Mouse (Mus musculus): ENCODE measurements around the gene Narfl. TPM values are rescaled to one million over a fixed set of nuclear protein-coding genes. Genes with fewer than 3 reads are reported as not detected.

The Narfl gene
- polyA plus RNA-seq, 1 experiment from 2014 or later, result 24.9 TPM

- H3K4me1 ChIP-seq (replicated peaks), result peaks cover 25% of the 10 kb centered on the region
- H3K9ac ChIP-seq (replicated peaks), result peak within 1 kb of the TSS; percentile 55
Measured at GRCm38 (mm10) chr17:25823452-25823851, 49.9 kb downstream of the Narfl start, which contains the start of gene Wdr24. Gene Wdr24, plus strand, starts transcription at chr17:25823627.

DNA sequence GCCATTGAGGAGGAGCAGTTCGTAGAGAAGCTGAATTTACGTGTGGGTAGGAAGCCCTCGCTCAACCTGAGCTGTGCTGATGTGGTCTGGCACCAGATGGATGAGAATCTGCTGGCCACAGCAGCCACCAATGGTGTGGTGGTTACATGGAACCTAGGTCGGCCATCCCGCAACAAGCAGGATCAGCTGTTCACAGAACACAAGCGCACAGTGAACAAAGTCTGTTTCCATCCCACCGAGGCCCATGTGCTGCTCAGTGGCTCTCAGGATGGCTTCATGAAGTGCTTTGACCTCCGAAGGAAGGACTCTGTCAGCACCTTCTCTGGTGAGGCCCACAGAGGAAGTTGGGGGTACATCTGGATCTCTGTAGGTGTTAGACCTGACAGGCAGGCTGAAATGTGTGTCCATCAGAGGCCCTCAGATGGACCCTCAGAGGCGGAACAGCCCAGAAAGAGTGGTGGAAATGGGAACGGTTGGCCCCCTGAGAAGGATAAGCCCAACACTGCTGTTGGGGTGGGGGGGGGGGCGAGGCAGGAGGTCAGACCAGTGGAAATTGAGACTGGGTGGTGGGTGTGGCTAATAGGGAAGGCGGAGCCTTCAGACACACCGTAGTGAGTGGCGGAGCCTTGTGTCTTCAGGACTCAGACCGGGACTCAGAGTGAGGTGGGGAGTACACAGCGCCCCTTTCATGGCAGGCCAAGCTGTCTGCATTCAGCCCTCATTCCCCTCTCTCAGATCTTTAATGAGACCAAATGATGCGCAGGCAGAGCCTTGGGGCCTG lies 51.0 kb downstream of the Narfl start:
- peaks cover 27% of the 10 kb centered on the region for H3K27me3 ChIP-seq
- 74% methylated on average over 17 of the region's 17 CpGs for WGBS
- H3K9me3 ChIP-seq, result no peaks in the 10 kb centered on the region
- H3K4me2 ChIP-seq, result peak overlapping the region; percentile 83
- H3K9ac ChIP-seq (replicated peaks), result peak overlapping the region; percentile 55
- ATAC-seq (ENCODE audit: insufficient number of reproducible peaks, insufficient read depth, low FRiP score, low TSS enrichment, low read depth), result no peak
- H3K4me3 ChIP-seq (replicated peaks), result peak overlapping the region; percentile 53
- H3K27ac ChIP-seq, result no peak overlapping the region
- peaks cover 29% of the 10 kb centered on the region for H3K36me3 ChIP-seq
- H3K4me1 ChIP-seq (replicated peaks), result peaks cover 29% of the 10 kb centered on the region

More at GRCm38 (mm10) chr17:25823452-25823851, 49.9 kb downstream of the Narfl start, which contains the start of gene Wdr24:
- Histone ChIP-seq H3K9me3 (no peaks in the 10 kb centered on the region), H3K4me2 (peak within 1 kb of the TSS; percentile 83), H3K27ac (0 out of 2 replicates have a peak within 1 kb of the TSS, but pooled peaks have one; percentile 20), H3K36me3 (peaks cover 28% of the 10 kb centered on the region), H3K4me3 (replicated peaks) (peak within 1 kb of the TSS; percentile 53), H3K27me3 (peaks cover 38% of the 10 kb centered on the region)
- ATAC-seq (ENCODE audit: insufficient number of reproducible peaks, insufficient read depth, low FRiP score, low TSS enrichment, low read depth), result 0 out of 2 replicates have a peak, but pooled peaks have one; percentile 23
- under 1% methylated on average over 18 of the region's 18 CpGs for WGBS

GRCm38 (mm10) chr17:25825311-25825710 lies 51.7 kb downstream of the Narfl start:
- Histone ChIP-seq H3K4me1 (replicated peaks) (peaks cover 36% of the 10 kb centered on the region), H3K4me3 (replicated peaks) (no peak overlapping the region), H3K9ac (replicated peaks) (no peak overlapping the region), H3K27me3 (peaks cover 20% of the 10 kb centered on the region), H3K4me2 (no peak overlapping the region), H3K9me3 (no peaks in the 10 kb centered on the region), H3K27ac (no peak overlapping the region), H3K36me3 (peaks cover 36% of the 10 kb centered on the region)
- WGBS, result 93% methylated on average over 6 of the region's 6 CpGs
- ATAC-seq (ENCODE audit: insufficient number of reproducible peaks, insufficient read depth, low FRiP score, low TSS enrichment, low read depth), result no peak

- Histone ChIP-seq H3K9ac (replicated peaks) (no peak overlapping the region), H3K27me3 (peaks cover 13% of the 10 kb centered on the region), H3K4me2 (no peak overlapping the region), H3K9me3 (no peaks in the 10 kb centered on the region), H3K4me1 (replicated peaks) (peaks cover 42% of the 10 kb centered on the region), H3K27ac (no peak overlapping the region), H3K4me3 (replicated peaks) (no peak overlapping the region), H3K36me3 (peaks cover 44% of the 10 kb centered on the region)
- ATAC-seq (ENCODE audit: insufficient number of reproducible peaks, insufficient read depth, low FRiP score, low TSS enrichment, low read depth), result no peak
- 93% methylated on average over 27 of the region's 27 CpGs for WGBS
Measured at GRCm38 (mm10) chr17:25825984-25826570, 52.5 kb downstream of the Narfl start.

GRCm38 (mm10) chr17:25827011-25827410 lies 53.4 kb downstream of the Narfl start:
- whole genome bisulfite sequencing, result 95% methylated on average over 13 of the region's 13 CpGs
- no peak overlapping the region; the same call in 1 of the 2 replicates for H3K4me2 ChIP-seq
- no peak overlapping the region for H3K4me3 ChIP-seq (replicated peaks)
- ATAC-seq (ENCODE audit: insufficient number of reproducible peaks, insufficient read depth, low FRiP score, low TSS enrichment, low read depth), result no peak
- peaks cover 53% of the 10 kb centered on the region for H3K36me3 ChIP-seq
- H3K9ac ChIP-seq (replicated peaks), result no peak overlapping the region
- H3K9me3 ChIP-seq, result no peaks in the 10 kb centered on the region
- peaks cover 52% of the 10 kb centered on the region for H3K4me1 ChIP-seq (replicated peaks)
- H3K27ac ChIP-seq, result no peak overlapping the region
- peaks cover 5% of the 10 kb centered on the region; the same call in 1 of the 2 replicates for H3K27me3 ChIP-seq

DNA sequence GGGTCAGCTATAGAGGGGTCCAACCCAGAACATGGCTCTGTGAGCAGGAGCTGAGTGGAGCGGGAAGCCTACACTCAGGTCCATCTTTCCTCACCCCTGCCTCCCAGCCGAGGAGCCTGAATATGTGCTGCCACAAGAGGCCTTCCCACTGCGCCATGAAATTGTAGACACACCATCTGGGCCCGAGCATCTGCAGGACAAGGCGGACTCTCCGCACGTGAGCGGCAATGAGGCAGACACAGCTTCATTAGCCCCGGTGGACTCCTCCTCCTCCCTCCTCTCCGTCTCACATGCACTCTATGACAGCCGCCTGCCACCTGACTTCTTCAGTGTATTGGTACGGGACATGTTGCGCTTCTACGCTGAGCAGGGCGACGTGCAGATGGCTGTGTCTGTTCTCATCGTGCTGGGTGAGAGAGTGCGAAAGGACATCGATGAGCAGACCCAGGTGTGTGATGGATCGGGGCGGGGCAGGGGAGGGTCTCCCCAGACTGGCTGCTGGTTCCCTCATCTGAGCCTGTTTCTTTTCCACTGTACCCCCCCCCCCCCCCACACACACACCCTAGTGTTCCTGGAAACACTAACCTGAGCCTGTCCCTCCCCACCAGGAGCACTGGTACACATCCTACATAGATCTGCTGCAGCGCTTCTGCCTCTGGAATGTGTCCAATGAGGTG lies 54.1 kb downstream of the Narfl start:
- peak overlapping the region; percentile 87 for H3K4me2 ChIP-seq
- WGBS, result 92% methylated on average over 22 of the region's 22 CpGs
- ATAC-seq (ENCODE audit: insufficient number of reproducible peaks, insufficient read depth, low FRiP score, low TSS enrichment, low read depth), result no peak

GRCm38 (mm10) chr17:25828223-25828594 lies 54.6 kb downstream of the Narfl start:
- Histone ChIP-seq H3K9ac (replicated peaks) (peak overlapping the region; percentile 75; the same call in 1 of the 2 replicates), H3K27ac (peak overlapping the region; percentile 91), H3K4me1 (replicated peaks) (peaks cover 53% of the 10 kb centered on the region), H3K4me2 (peak overlapping the region; percentile 87), H3K27me3 (no peaks in the 10 kb centered on the region), H3K4me3 (replicated peaks) (peak overlapping the region; percentile 62), H3K9me3 (no peaks in the 10 kb centered on the region), H3K36me3 (peaks cover 53% of the 10 kb centered on the region)
- no peak for ATAC-seq (ENCODE audit: insufficient number of reproducible peaks, insufficient read depth, low FRiP score, low TSS enrichment, low read depth)
- WGBS, result 82% methylated on average over 8 of the region's 8 CpGs

More for the DNA sequence above, 54.1 kb downstream of the Narfl start:
- no peak overlapping the region; the same call in 1 of the 2 replicates for H3K9ac ChIP-seq (replicated peaks)
- H3K27me3 ChIP-seq, result 0 out of 2 replicates have a peak, but pooled peaks cover under 1% of the 10 kb centered on the region
- H3K4me1 ChIP-seq (replicated peaks), result peaks cover 53% of the 10 kb centered on the region
- no peaks in the 10 kb centered on the region for H3K9me3 ChIP-seq
- no peak overlapping the region for H3K27ac ChIP-seq
- H3K36me3 ChIP-seq, result peaks cover 53% of the 10 kb centered on the region
- peak overlapping the region; percentile 62 for H3K4me3 ChIP-seq (replicated peaks)

DNA sequence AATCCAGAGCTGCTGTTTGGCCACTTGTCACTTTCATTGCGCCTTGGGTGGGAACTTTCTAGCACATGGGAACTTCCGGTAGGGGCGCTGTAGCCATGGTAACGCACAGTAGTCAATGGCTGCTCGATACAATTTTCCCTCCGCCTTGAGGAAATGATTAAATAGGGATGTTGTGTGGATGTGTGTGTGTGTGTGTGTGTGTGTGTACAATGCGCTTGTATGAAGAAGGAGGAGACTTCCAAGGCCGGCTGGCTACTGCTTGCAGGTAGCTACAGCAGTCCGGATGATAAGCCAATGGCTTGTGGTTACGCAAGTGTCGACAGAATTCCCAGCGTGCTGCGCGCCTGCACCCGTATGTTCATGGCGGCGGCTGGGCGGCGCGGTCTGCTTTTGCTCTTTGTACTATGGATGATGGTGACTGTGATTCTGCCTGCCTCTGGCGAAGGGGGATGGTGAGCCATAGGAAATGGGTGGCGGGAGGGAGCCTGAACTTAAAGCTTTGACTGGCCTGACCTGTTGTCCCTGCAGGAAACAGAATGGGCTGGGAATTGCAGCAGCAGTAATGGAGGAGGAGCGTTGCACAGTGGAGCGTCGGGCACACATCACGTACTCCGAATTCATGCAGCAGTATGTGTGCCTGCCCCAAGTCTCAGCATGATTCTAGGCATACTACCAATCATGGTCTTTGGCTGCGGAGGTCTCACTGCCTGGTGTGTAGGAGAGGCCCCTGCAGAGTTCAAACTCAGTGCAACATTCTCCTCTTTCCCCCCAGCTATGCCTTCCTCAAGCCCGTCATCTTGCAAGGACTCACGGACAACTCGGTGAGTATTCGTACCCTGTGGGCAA lies 55.4 kb downstream of the Narfl start, which contains the start of gene Jmjd8:
Gene Jmjd8 (plus strand): TSS at position 156 of the 846 bp plus-strand sequence.
- H3K4me1 ChIP-seq (replicated peaks), result peaks cover 55% of the 10 kb centered on the region
- peaks cover 53% of the 10 kb centered on the region for H3K36me3 ChIP-seq
- H3K4me3 ChIP-seq (replicated peaks), result peak within 1 kb of the TSS; percentile 62
- peak within 1 kb of the TSS; percentile 91 for H3K27ac ChIP-seq
- WGBS, result 2% methylated on average over 32 of the region's 32 CpGs
- H3K27me3 ChIP-seq, result no peaks in the 10 kb centered on the region
- peak; percentile 6; the same call in 1 of the 2 replicates for ATAC-seq (ENCODE audit: insufficient number of reproducible peaks, insufficient read depth, low FRiP score, low TSS enrichment, low read depth)
- peak within 1 kb of the TSS; percentile 87 for H3K4me2 ChIP-seq
- peak within 1 kb of the TSS; percentile 75 for H3K9ac ChIP-seq (replicated peaks)
- H3K9me3 ChIP-seq, result no peaks in the 10 kb centered on the region

- Histone ChIP-seq H3K9ac (replicated peaks) (peak overlapping the region; percentile 75), H3K4me1 (replicated peaks) (peaks cover 55% of the 10 kb centered on the region), H3K27me3 (no peaks in the 10 kb centered on the region), H3K36me3 (peaks cover 55% of the 10 kb centered on the region), H3K4me2 (peak overlapping the region; percentile 87), H3K27ac (peak overlapping the region; percentile 91), H3K9me3 (no peaks in the 10 kb centered on the region), H3K4me3 (replicated peaks) (peak overlapping the region; percentile 62)
- WGBS, result 43% methylated on average over 8 of the region's 8 CpGs
- no peak for ATAC-seq (ENCODE audit: insufficient number of reproducible peaks, insufficient read depth, low FRiP score, low TSS enrichment, low read depth)
Measured at GRCm38 (mm10) chr17:25829558-25830017, 56.0 kb downstream of the Narfl start.

DNA sequence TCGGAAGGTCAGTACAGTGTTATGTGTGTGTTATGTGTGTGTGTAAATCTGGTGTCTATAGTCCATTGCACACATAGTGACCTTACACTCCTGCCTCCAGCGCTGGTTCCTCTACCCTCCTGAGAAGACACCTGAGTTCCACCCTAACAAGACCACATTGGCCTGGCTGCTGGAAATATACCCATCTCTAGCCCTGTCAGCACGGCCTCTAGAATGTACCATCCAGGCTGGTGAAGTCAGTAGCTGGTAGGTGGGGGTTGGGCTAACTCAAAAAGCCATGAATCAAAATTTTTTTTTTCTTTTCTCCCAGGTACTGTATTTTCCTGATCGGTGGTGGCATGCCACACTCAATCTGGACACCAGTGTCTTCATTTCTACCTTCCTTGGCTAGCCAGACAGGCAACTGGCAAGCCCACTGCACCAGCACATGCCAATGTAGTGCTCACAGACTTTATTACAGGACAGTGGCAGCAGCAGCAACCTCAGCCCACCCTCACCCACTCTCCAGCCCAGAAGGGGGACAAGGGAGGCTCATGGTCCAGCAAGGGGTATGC lies 56.7 kb downstream of the Narfl start:
- no peak for ATAC-seq (ENCODE audit: insufficient number of reproducible peaks, insufficient read depth, low FRiP score, low TSS enrichment, low read depth)
- 84% methylated on average over 4 of the region's 4 CpGs for WGBS
- Histone ChIP-seq H3K9ac (replicated peaks) (peak overlapping the region; percentile 75), H3K9me3 (no peaks in the 10 kb centered on the region), H3K36me3 (peaks cover 62% of the 10 kb centered on the region), H3K4me2 (peak overlapping the region; percentile 87), H3K4me1 (replicated peaks) (peaks cover 55% of the 10 kb centered on the region), H3K27me3 (no peaks in the 10 kb centered on the region), H3K27ac (no peak overlapping the region), H3K4me3 (replicated peaks) (peak overlapping the region; percentile 62; the same call in 1 of the 2 replicates)

Measured in limb, embryonic 12.5 days (tissue).